Mouse (Mus musculus) forebrain, embryonic 11.5 days (tissue): ENCODE data around the gene Jam3. TPM values are rescaled to one million over a fixed set of nuclear protein-coding genes. Genes with fewer than 3 reads are reported as not detected.

Source experiments
- ATAC-seq: fragments of 200-750 bp; cut with Nextera tagmentation; replicated peaks from 2 replicates; pipeline ENCODE4 v1.8.0; 2017; ENCODE audit warnings: moderate TSS enrichment; ENCODE audit not compliant: low FRiP score
- DNase-seq: peaks from one replicate; pipeline ENCODE4 v3.0.0-alpha.2; 2017; ENCODE audit warnings: low spot score
- H3K27ac ChIP-seq: fragments of 300-500 bp; sonication (generic); 2 replicates; pipeline ENCODE4 v1.5.1; 2014; ENCODE audit warnings: low read depth, low read length
- H3K27me3 ChIP-seq: fragments of 300-500 bp; sonication (generic); 2 replicates; pipeline ENCODE4 v1.6.1; 2014; ENCODE audit warnings: mild to moderate bottlenecking, low read length, mixed read lengths; ENCODE audit not compliant: control insufficient read depth, insufficient read depth
- H3K36me3 ChIP-seq: fragments of 300-500 bp; sonication (generic); 2 replicates; pipeline ENCODE4 v1.6.1; 2014; ENCODE audit warnings: mild to moderate bottlenecking, low read length, moderate library complexity, mixed read lengths; ENCODE audit not compliant: control insufficient read depth, insufficient read depth
- H3K4me1 ChIP-seq: fragments of 300-500 bp; sonication (generic); replicated peaks from 2 replicates; pipeline ENCODE4 v1.6.1; 2014; ENCODE audit warnings: low read length, mixed read lengths; ENCODE audit not compliant: control insufficient read depth, insufficient read depth
- H3K4me2 ChIP-seq: fragments of 300-500 bp; sonication (generic); 2 replicates; pipeline ENCODE4 v1.6.1; 2014; ENCODE audit warnings: low read depth, mild to moderate bottlenecking, low read length, moderate library complexity, mixed read lengths; ENCODE audit not compliant: severe bottlenecking
- H3K4me3 ChIP-seq: fragments of 300-500 bp; sonication (generic); 2 replicates; pipeline ENCODE4 v1.5.1; 2014; ENCODE audit warnings: low read depth, low read length
- H3K9ac ChIP-seq: fragments of 300-500 bp; sonication (generic); 2 replicates; pipeline ENCODE4 v1.6.1; 2014; ENCODE audit warnings: low read length
- H3K9me3 ChIP-seq: fragments of 300-500 bp; sonication (generic); 2 replicates; pipeline ENCODE4 v1.6.1; 2016; ENCODE audit warnings: low read length, mixed read lengths; ENCODE audit not compliant: control insufficient read depth
- WGBS: fragments of 180-500 bp; shearing (Covaris S2); extraction: QIAGEN DNeasy Blood & Tissue Kit; methylation state at CpG from one replicate; pipeline ENCODE4 v1.1.7; 2014; 5-methylcytosine and 5-hydroxymethylcytosine counted together
- polyA plus RNA-seq: library from polyadenylated mRNA; unstranded; fragments of >200 nt; fragmentation: Nextera tagmentation; extraction: Ambion mirVana; gene quantifications from 2 replicates; pipeline ENCODE4 v1.2.1, GENCODE M21; 2014

Gene Jam3
- polyA plus RNA-seq, 1 experiment from 2014 or later: 176 TPM

GRCm38 (mm10) chr9:27140432-27141065, 14.7 kb downstream of the Jam3 start:
- no peak for ATAC-seq
- peaks cover 9% of the 10 kb centered on the region; the same call in 1 of the 2 replicates for H3K36me3 ChIP-seq
- DNase-seq: no peak
- no peak overlapping the region for H3K27ac ChIP-seq
- no peaks in the 10 kb centered on the region for H3K9me3 ChIP-seq
- H3K9ac ChIP-seq: no peak overlapping the region
- H3K4me3 ChIP-seq: no peak overlapping the region
- no peaks in the 10 kb centered on the region for H3K27me3 ChIP-seq
- H3K4me2 ChIP-seq: no peak overlapping the region
- 97% methylated on average over 10 of the region's 10 CpGs for WGBS
- 0 out of 2 replicates have a peak, but pooled peaks cover 3% of the 10 kb centered on the region for H3K4me1 ChIP-seq

- Histone ChIP-seq H3K36me3 (peaks cover 9% of the 10 kb centered on the region; the same call in 1 of the 2 replicates), H3K4me3 (no peak overlapping the region), H3K4me1 (0 out of 2 replicates have a peak, but pooled peaks cover 3% of the 10 kb centered on the region), H3K27ac (no peak overlapping the region), H3K9me3 (no peaks in the 10 kb centered on the region), H3K4me2 (no peak overlapping the region), H3K27me3 (no peaks in the 10 kb centered on the region), H3K9ac (no peak overlapping the region)
- WGBS: 93% methylated on average over 8 of the region's 8 CpGs
- DNase-seq (no peak), ATAC-seq (no peak)
Observed at GRCm38 (mm10) chr9:27136651-27137050, 18.6 kb downstream of the Jam3 start.

- H3K36me3 ChIP-seq: peaks cover 4% of the 10 kb centered on the region; the same call in 1 of the 2 replicates
- 90% methylated on average over 7 of the region's 7 CpGs for WGBS
- H3K27me3 ChIP-seq: no peaks in the 10 kb centered on the region
- DNase-seq (no peak), ATAC-seq (no peak)
- no peaks in the 10 kb centered on the region for H3K9me3 ChIP-seq
- H3K9ac ChIP-seq: no peak overlapping the region
- no peak overlapping the region for H3K4me3 ChIP-seq
- H3K27ac ChIP-seq: no peak overlapping the region
- no peak overlapping the region for H3K4me2 ChIP-seq
- 0 out of 2 replicates have a peak, but pooled peaks cover 3% of the 10 kb centered on the region for H3K4me1 ChIP-seq
Observed at GRCm38 (mm10) chr9:27135372-27135771, 19.8 kb downstream of the Jam3 start.

DNA sequence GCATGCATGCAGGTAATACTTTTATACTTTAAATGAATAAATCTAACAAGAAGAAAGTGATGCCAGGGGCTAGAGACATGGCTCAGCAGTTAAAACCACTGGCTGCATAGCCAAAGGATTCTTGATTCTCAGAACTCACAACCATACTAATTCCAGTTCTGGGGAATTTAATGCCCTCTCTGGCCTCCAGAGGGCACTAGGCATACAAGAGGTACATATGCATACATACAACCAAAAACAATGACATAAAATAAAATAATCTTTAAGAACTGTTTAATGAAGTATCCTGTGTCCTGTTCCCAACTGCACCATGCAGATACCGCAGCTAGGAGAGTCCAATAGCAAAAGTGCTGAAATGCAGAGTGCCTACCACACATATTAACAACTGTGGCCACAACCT, 20.8 kb downstream of the Jam3 start:
- 81% methylated on average over 1 of the region's 1 CpGs for WGBS
- no peaks in the 10 kb centered on the region for H3K9me3 ChIP-seq
- H3K27me3 ChIP-seq: no peaks in the 10 kb centered on the region
- H3K4me1 ChIP-seq: 0 out of 2 replicates have a peak, but pooled peaks cover 3% of the 10 kb centered on the region
- H3K4me3 ChIP-seq: no peak overlapping the region
- ATAC-seq (no peak), DNase-seq (no peak)
- no peak overlapping the region for H3K9ac ChIP-seq
- no peak overlapping the region for H3K4me2 ChIP-seq
- no peak overlapping the region for H3K27ac ChIP-seq
- peaks cover 4% of the 10 kb centered on the region; the same call in 1 of the 2 replicates for H3K36me3 ChIP-seq

DNA sequence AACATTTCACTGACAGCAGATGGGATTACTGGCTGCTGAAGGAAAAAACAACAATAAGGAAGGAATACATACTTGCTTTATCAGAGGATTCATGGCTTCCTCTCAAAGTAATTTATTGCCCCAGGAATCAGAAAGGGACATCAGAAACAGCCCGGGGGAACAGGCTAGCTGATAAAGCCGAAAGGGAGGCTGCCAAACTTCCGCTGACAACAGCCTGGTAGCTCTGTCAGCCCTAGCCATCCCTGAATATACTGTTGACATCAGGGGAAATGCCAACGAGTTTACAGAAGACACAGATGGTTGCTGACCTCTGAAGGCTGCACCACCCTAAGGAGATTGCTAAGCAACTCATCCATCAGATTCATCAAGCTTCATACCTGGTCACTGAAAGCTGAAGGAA, 26.6 kb downstream of the Jam3 start:
- H3K9ac ChIP-seq: no peak overlapping the region
- H3K4me1 ChIP-seq: 0 out of 2 replicates have a peak, but pooled peaks cover 8% of the 10 kb centered on the region
- peaks cover 4% of the 10 kb centered on the region; the same call in 1 of the 2 replicates for H3K36me3 ChIP-seq
- no peak overlapping the region for H3K4me3 ChIP-seq
- no peak for ATAC-seq
- WGBS: 88% methylated on average over 4 of the region's 4 CpGs
- no peak for DNase-seq
- H3K27me3 ChIP-seq: no peaks in the 10 kb centered on the region
- no peaks in the 10 kb centered on the region for H3K9me3 ChIP-seq
- H3K27ac ChIP-seq: no peak overlapping the region
- no peak overlapping the region for H3K4me2 ChIP-seq

DNA sequence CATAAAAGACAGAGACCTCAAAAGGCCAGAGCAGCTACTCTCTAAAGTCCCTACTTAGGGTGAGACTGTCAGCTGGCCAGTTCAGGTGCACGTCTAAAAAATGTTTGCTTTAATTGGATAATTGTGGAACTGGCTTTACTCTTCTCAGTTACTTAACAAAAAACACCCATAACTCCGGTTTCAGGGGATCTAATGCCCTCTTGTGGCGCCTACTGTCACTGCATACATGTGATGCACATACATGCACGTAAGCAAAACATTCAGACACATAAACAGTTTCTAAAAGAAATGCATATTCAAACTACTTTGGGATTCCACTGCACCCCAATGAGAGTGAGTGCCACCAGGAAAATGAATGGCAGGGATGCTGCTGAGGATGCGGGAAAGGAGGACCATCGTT, 28.7 kb downstream of the Jam3 start:
- ATAC-seq: no peak
- peaks cover 9% of the 10 kb centered on the region; the same call in 1 of the 2 replicates for H3K4me1 ChIP-seq
- WGBS: 90% methylated on average over 6 of the region's 6 CpGs
- H3K27me3 ChIP-seq: no peaks in the 10 kb centered on the region
- H3K4me3 ChIP-seq: no peak overlapping the region
- H3K27ac ChIP-seq: no peak overlapping the region
- no peaks in the 10 kb centered on the region for H3K9me3 ChIP-seq
- no peak overlapping the region for H3K9ac ChIP-seq
- DNase-seq: no peak
- H3K36me3 ChIP-seq: no peaks in the 10 kb centered on the region
- H3K4me2 ChIP-seq: no peak overlapping the region

DNA sequence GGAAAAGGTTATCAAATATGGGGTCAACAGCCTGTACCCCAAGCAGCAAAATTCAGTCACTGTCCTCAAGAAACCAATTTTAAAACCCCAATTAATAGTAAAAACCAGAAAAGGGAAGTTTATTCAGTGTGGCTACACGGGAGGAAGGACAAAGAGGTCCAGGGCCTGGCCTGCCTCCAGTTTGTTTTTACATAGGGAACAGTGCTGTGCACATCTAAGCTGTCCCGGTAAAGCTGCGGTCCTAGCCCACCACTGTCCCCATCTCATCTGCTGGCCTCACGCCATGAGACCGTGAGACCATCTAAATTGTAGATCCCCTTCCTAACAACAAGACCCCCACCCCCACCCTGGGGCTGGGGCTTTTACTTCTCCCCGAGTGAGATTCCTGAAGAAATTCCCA, 29.8 kb downstream of the Jam3 start:
- Histone ChIP-seq H3K27me3 (no peaks in the 10 kb centered on the region), H3K36me3 (no peaks in the 10 kb centered on the region), H3K27ac (no peak overlapping the region), H3K4me1 (peaks cover 9% of the 10 kb centered on the region; the same call in 1 of the 2 replicates), H3K9me3 (no peaks in the 10 kb centered on the region), H3K9ac (no peak overlapping the region), H3K4me3 (no peak overlapping the region), H3K4me2 (no peak overlapping the region)
- DNase-seq: no peak
- 53% methylated on average over 6 of the region's 6 CpGs for WGBS
- ATAC-seq: no peak

- Histone ChIP-seq H3K9ac (no peak overlapping the region), H3K4me2 (no peak overlapping the region), H3K9me3 (no peaks in the 10 kb centered on the region), H3K27me3 (no peaks in the 10 kb centered on the region), H3K27ac (no peak overlapping the region), H3K4me3 (no peak overlapping the region), H3K4me1 (peaks cover 9% of the 10 kb centered on the region; the same call in 1 of the 2 replicates), H3K36me3 (no peaks in the 10 kb centered on the region)
- WGBS: 89% methylated on average over 2 of the region's 2 CpGs
- DNase-seq: no peak
- no peak for ATAC-seq
Observed at GRCm38 (mm10) chr9:27123947-27124346, 31.3 kb downstream of the Jam3 start.

DNA sequence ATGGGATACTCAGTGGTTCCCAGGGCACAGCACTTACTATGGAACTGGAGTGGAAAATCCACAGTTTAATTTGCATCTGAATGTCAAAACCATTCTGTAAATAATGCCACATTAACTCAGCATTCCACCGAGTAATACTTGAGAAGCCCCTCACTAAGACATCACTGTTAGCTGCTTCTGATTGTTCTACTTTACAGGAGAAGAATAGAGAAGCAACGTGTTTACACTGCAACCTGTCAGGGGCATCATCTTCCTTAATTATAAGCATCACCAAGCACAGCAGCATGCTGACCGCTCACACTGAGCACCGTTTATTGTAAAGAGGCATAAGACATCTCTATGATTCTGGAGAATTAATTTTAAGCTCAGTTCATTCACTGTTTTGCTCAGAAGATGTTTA, 32.3 kb downstream of the Jam3 start:
- Histone ChIP-seq H3K4me2 (no peak overlapping the region), H3K4me1 (peaks cover 9% of the 10 kb centered on the region; the same call in 1 of the 2 replicates), H3K27ac (no peak overlapping the region), H3K9me3 (no peaks in the 10 kb centered on the region), H3K36me3 (no peaks in the 10 kb centered on the region), H3K27me3 (no peaks in the 10 kb centered on the region), H3K4me3 (no peak overlapping the region), H3K9ac (no peak overlapping the region)
- no peak for ATAC-seq
- no peak for DNase-seq
- WGBS: 63% methylated on average over 4 of the region's 4 CpGs
